Mouse (Mus musculus) hindbrain, embryonic 13.5 days (tissue): Measurements from ENCODE around the gene Sobp. TPM values are rescaled to one million over a fixed set of nuclear protein-coding genes. Genes with fewer than 3 reads are reported as not detected.

Experiments used
- ATAC-seq: fragments of 200-750 bp; cut with Nextera tagmentation; 2 replicates; pipeline ENCODE4 v1.8.0; 2017; ENCODE audit warnings: moderate TSS enrichment; ENCODE audit not compliant: low FRiP score
- H3K27ac ChIP-seq: fragments of 300-500 bp; sonication (generic); 2 replicates; pipeline ENCODE4 v1.5.1; 2015; ENCODE audit warnings: inconsistent platforms, mild to moderate bottlenecking, moderate library complexity
- H3K27me3 ChIP-seq: fragments of 300-500 bp; sonication (generic); 2 replicates; pipeline ENCODE4 v1.6.1; 2015; ENCODE audit warnings: mild to moderate bottlenecking, inconsistent platforms
- H3K36me3 ChIP-seq: fragments of 300-500 bp; sonication (generic); 2 replicates; pipeline ENCODE4 v1.6.1; 2015; ENCODE audit warnings: mild to moderate bottlenecking, inconsistent platforms
- H3K4me1 ChIP-seq: fragments of 300-500 bp; sonication (generic); replicated peaks from 2 replicates; pipeline ENCODE4 v1.6.1; 2015; ENCODE audit warnings: inconsistent platforms
- H3K4me2 ChIP-seq: fragments of 300-500 bp; sonication (generic); 2 replicates; pipeline ENCODE4 v1.6.1; 2015; ENCODE audit warnings: inconsistent platforms, mild to moderate bottlenecking, moderate library complexity
- H3K4me3 ChIP-seq: fragments of 300-500 bp; sonication (generic); 2 replicates; pipeline ENCODE4 v1.5.1; 2015; ENCODE audit warnings: mild to moderate bottlenecking, inconsistent platforms
- H3K9ac ChIP-seq: fragments of 300-500 bp; sonication (generic); 2 replicates; pipeline ENCODE4 v1.6.1; 2015; ENCODE audit warnings: mild to moderate bottlenecking, inconsistent platforms
- H3K9me3 ChIP-seq: fragments of 300-500 bp; sonication (generic); 2 replicates; pipeline ENCODE4 v1.6.1; 2016; ENCODE audit warnings: inconsistent platforms
- WGBS: fragments of 180-500 bp; shearing (Covaris S2); methylation state at CpG from one replicate; pipeline ENCODE4 v1.1.7; 2015; 5-methylcytosine and 5-hydroxymethylcytosine counted together
- polyA plus RNA-seq: library from polyadenylated mRNA; unstranded; fragments of >200 nt; fragmentation: Nextera tagmentation; extraction: Ambion mirVana; gene quantifications from 2 replicates; pipeline ENCODE4 v1.2.1, GENCODE M21; 2015

Sobp gene
- 12.2 and 13.2 TPM in 2 replicates for polyA plus RNA-seq

DNA sequence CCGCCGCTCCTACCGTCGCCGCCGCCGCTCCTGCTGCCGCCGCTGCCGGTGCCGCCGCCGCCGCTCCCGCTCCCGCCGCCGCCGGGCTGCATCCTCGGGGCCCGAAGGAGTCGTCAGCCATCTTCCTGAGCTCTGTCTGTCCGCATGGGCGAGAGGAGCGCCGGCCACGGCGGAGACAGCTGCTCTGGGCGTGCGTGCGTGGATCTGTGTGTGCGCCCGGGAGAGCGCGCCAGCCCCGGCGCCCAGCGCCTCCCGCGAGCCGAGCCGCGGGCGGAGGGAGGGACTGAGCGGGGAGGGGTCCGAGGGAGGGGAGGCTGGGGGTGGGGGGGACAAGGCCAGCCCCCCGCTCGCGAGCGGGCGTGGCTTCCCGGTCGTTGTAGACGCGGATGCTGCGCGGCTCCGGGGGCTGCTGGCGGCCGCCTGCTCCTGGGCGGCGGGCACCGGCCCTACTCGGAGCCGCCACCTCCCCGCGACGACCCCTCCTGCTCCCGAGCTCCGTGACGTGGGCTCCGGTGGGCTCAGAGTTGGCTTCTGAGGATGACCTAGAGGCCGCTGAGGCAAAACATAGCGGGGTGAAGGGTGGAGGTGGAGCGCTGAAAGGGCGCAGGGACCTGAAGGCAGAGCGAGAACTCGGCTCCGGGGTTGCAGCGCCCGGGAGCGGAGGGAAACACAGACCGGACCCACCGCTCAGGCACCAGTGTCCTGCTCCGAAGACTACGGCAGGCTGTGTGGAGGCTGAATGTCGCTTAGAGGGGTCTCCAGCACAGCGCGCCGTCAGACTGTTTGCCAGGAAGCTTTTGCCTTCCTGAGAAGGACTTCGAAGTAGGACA lies at the start of gene Sobp, which contains the start of gene 9030612E09Rik:
Gene Sobp (minus strand): TSS at position 205 of the 830 bp plus-strand sequence.
Gene 9030612E09Rik (plus strand): TSS at position 379 of the 830 bp plus-strand sequence.
- H3K36me3 ChIP-seq = no peaks in the 10 kb centered on the region
- H3K4me1 ChIP-seq = peaks cover 41% of the 10 kb centered on the region
- H3K4me2 ChIP-seq = peak within 1 kb of the TSS; percentile 88
- peak within 1 kb of the TSS; percentile 94 for H3K4me3 ChIP-seq
- peak; percentile 89 for ATAC-seq
- under 1% methylated on average over 72 of the region's 91 CpGs for WGBS
- peak within 1 kb of the TSS; percentile 99 for H3K27ac ChIP-seq
- H3K9me3 ChIP-seq = no peaks in the 10 kb centered on the region
- H3K27me3 ChIP-seq = peaks cover 3% of the 10 kb centered on the region; the same call in 1 of the 2 replicates
- H3K9ac ChIP-seq = peak within 1 kb of the TSS; percentile 99

DNA sequence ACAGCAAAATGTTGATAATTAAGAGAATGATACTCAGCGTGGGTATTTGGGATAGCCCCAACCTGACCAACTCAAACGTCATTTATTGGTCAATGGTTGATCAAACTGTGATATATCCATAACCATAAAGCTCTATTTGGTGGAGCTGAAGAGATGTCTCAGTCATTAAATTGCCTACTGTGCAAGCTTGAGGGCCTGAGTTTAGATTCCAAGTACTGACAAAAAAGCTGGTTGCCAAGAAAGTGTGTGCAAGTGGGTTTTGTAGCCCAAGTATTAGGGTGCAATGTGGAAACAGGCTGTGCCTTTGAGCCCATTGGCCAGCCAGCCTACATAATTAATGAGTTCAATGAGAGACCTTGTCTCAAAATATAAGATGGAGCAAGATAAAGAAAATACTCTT lies 49.1 kb upstream of the Sobp start:
- WGBS = 91% methylated on average over 2 of the region's 2 CpGs
- no peaks in the 10 kb centered on the region for H3K9me3 ChIP-seq
- H3K4me3 ChIP-seq = no peak overlapping the region
- no peak overlapping the region for H3K27ac ChIP-seq
- ATAC-seq = no peak
- H3K27me3 ChIP-seq = no peaks in the 10 kb centered on the region
- H3K4me1 ChIP-seq = peaks cover 13% of the 10 kb centered on the region
- no peak overlapping the region for H3K4me2 ChIP-seq
- no peaks in the 10 kb centered on the region for H3K36me3 ChIP-seq
- H3K9ac ChIP-seq = no peak overlapping the region

DNA sequence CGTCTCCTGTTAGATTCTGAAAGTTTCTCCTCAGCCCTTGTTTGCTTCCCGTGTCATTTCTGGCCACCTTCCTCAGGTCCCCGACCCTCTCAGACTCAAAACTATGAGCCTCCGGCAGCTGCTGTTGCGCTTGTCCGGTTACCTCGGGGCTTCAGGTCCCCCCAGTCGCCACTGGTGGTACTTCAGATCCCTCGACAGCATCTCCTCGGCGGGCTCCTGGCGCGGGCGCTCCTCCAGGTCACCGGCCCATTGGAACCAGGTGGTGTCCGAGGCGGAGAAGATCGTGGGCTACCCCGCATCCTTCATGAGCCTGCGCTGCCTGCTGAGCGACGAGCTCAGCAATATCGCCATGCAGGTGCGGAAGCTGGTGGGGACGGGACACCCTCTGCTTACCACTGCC lies 47.3 kb upstream of the Sobp start:
- ATAC-seq = peak; percentile 58
- H3K9ac ChIP-seq = peak overlapping the region; percentile 96

DNA sequence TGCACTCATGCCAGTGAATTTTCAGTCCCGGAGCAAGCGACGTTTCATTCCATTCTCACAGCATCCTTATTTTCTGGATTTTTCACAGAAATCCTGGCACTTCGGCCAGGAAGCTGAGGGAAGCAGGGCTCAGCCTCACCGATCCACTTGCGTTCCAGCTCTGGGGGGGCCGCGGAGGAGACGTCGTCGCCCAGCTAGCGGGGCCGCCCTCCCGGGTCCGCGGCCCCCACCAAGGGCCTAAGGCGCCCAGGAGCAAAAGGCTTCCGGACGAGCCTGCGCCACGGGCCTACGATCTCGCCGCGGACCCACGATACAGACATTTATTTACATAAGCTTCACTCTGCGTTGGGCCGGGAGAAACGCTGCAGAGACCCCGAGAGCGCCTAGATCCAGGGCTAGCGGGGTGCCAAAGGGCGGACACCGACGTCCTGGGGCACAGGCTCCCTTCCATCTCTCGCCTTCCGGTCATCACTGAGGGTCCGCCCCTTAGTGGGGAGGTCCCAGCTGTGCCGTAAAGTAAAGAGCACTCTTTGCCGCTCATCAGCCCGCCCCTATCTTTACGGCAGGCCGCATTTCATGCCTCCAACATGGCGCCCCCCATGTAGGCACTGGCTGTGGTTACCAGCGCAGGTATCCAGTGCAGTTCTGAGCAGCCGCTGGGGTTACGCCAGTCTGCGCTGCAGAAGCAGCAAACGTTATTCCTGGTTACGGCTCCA lies 46.7 kb upstream of the Sobp start, which contains the start of gene Pdss2:
Gene Pdss2 (plus strand): TSS at position 577 of the 716 bp plus-strand sequence.
- Histone ChIP-seq H3K4me1 (peaks cover 13% of the 10 kb centered on the region), H3K27me3 (no peaks in the 10 kb centered on the region), H3K9me3 (no peaks in the 10 kb centered on the region), H3K9ac (peak within 1 kb of the TSS; percentile 96), H3K27ac (peak within 1 kb of the TSS; percentile 96), H3K36me3 (no peaks in the 10 kb centered on the region), H3K4me2 (peak within 1 kb of the TSS; percentile 94), H3K4me3 (peak within 1 kb of the TSS; percentile 83)
- under 1% methylated on average over 50 of the region's 50 CpGs for WGBS
- ATAC-seq = peak; percentile 98

More for the DNA sequence above, 47.3 kb upstream of the Sobp start:
- Histone ChIP-seq H3K36me3 (no peaks in the 10 kb centered on the region), H3K4me3 (peak overlapping the region; percentile 83), H3K4me1 (peaks cover 13% of the 10 kb centered on the region), H3K9me3 (no peaks in the 10 kb centered on the region), H3K4me2 (peak overlapping the region; percentile 94), H3K27me3 (no peaks in the 10 kb centered on the region), H3K27ac (peak overlapping the region; percentile 96)
- WGBS = under 1% methylated on average over 25 of the region's 25 CpGs

DNA sequence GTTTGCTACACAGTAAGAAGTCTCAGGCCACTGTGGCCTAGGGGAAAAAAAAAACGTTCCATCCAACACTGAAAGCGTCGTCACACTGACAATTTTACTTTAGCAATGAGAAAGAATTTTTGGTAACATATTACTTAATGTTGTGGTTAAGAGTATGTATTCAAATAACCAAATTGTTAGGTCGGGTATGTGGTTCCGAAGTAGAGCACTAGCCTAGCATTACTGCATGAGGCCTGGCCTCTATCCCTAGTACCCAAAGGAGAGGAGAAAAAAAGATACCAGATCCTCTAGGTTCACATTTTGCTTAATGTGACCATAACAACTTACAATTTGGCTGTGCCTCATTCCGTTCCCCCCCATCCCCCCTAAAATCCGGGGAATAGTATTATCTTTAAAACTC lies 46.1 kb upstream of the Sobp start:
- no peaks in the 10 kb centered on the region for H3K36me3 ChIP-seq
- 20% methylated on average over 7 of the region's 7 CpGs for WGBS
- H3K27ac ChIP-seq = peak overlapping the region; percentile 96
- no peak for ATAC-seq
- H3K9me3 ChIP-seq = no peaks in the 10 kb centered on the region
- H3K9ac ChIP-seq = peak overlapping the region; percentile 96
- no peaks in the 10 kb centered on the region for H3K27me3 ChIP-seq
- H3K4me2 ChIP-seq = peak overlapping the region; percentile 94
- peaks cover 13% of the 10 kb centered on the region for H3K4me1 ChIP-seq
- peak overlapping the region; percentile 83 for H3K4me3 ChIP-seq

DNA sequence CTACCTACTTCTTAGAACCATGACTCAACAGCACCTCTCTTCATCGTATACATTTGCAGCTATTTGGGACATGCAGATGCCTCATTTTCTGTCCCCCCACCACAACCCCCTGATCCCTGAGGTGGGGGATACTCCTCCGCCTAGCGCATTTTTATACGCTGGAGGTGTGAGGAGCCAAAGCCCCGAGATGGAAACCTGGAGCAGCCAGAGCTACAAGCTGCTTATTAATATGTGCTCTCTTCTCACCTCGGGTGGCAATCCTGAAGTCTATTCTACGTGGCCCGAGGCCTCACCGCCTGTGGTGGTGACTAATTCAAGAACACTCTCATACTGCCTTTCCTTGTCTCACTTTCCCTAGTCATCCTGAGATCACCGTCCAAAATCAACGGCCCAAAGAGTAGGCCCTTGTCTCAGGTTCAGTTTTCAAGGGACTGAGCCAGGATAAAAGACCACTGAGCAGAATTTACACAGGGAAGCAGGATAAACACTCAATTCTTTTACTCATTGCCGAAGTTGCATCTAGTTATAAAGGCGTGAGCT lies 43.1 kb upstream of the Sobp start:
- no peak for ATAC-seq
- Histone ChIP-seq H3K36me3 (no peaks in the 10 kb centered on the region), H3K4me2 (no peak overlapping the region), H3K4me3 (no peak overlapping the region), H3K4me1 (peaks cover 13% of the 10 kb centered on the region), H3K27ac (no peak overlapping the region), H3K9me3 (no peaks in the 10 kb centered on the region), H3K27me3 (no peaks in the 10 kb centered on the region), H3K9ac (no peak overlapping the region)
- 91% methylated on average over 13 of the region's 13 CpGs for WGBS

DNA sequence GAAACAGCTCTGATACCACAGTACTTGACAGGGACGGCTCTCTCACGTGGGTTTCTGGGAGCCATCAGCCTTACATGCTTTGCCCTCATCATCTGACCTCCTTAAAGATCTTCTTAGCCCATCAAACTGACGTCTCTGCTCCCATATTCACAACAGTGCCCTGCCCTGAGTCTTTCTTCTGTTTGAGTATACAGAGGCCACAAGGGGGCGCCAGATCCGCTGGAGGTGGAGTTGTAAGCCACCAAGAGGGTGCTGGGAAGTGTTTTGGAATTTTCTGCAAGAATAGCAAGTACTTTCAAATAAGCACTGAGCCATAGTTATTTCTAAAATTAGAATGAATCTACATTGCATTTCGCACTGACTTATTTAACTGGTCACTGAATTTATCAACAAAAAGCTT lies 37.5 kb upstream of the Sobp start:
- ATAC-seq = no peak
- no peaks in the 10 kb centered on the region for H3K9me3 ChIP-seq
- H3K4me3 ChIP-seq = no peak overlapping the region
- no peak overlapping the region for H3K27ac ChIP-seq
- no peaks in the 10 kb centered on the region for H3K36me3 ChIP-seq
- H3K4me1 ChIP-seq = no peaks in the 10 kb centered on the region
- no peak overlapping the region for H3K9ac ChIP-seq
- H3K4me2 ChIP-seq = no peak overlapping the region
- no peaks in the 10 kb centered on the region for H3K27me3 ChIP-seq
- 32% methylated on average over 6 of the region's 6 CpGs for WGBS

DNA sequence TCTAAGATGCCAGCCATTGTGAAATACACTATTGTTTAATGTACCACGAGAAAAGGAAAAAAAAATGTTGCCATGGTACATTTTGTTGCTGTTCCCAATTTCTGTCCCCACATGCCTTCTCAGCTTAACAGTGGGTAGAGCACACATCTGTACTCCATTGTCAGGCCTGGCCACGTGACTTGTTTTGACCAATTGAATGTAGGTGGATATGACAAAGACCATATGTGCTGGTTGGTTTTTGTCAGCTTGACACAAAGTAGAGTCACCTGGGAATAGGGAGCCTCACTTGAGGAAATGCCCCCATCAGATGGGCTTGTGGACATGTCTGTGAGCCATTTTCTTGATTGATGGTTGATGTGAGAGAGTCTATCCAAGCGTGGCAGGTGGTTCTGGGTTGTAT lies 29.5 kb upstream of the Sobp start:
- no peak overlapping the region for H3K27ac ChIP-seq
- no peaks in the 10 kb centered on the region for H3K36me3 ChIP-seq
- H3K9me3 ChIP-seq = no peaks in the 10 kb centered on the region
- no peak overlapping the region for H3K4me2 ChIP-seq
- no peaks in the 10 kb centered on the region for H3K4me1 ChIP-seq
- 80% methylated on average over 3 of the region's 3 CpGs for WGBS
- ATAC-seq = no peak
- H3K27me3 ChIP-seq = no peaks in the 10 kb centered on the region
- H3K9ac ChIP-seq = no peak overlapping the region
- no peak overlapping the region for H3K4me3 ChIP-seq

DNA sequence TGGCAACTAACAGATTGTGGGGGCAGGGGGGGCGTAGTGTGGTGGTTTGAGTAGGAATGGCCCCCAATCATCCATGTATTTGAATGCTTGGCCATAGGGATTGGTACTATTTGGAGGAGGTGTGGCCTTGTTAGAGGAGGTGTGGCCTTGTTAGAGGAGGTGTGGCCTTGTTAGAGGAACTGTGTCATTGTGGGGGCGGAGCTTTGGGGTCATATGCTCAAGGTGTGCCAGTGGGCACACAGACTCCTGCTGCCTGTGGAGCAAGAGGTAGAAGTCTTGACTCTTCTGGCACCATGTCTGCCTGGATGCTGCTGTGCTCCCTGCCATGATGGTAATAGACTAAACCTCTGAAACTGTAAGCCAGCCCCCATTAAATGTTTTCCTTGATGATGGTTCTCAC lies 25.9 kb upstream of the Sobp start:
- 90% methylated on average over 2 of the region's 2 CpGs for WGBS
- Histone ChIP-seq H3K4me2 (no peak overlapping the region), H3K4me3 (no peak overlapping the region), H3K27me3 (no peaks in the 10 kb centered on the region), H3K9me3 (no peaks in the 10 kb centered on the region), H3K4me1 (no peaks in the 10 kb centered on the region), H3K27ac (no peak overlapping the region), H3K9ac (no peak overlapping the region), H3K36me3 (no peaks in the 10 kb centered on the region)
- ATAC-seq = no peak

DNA sequence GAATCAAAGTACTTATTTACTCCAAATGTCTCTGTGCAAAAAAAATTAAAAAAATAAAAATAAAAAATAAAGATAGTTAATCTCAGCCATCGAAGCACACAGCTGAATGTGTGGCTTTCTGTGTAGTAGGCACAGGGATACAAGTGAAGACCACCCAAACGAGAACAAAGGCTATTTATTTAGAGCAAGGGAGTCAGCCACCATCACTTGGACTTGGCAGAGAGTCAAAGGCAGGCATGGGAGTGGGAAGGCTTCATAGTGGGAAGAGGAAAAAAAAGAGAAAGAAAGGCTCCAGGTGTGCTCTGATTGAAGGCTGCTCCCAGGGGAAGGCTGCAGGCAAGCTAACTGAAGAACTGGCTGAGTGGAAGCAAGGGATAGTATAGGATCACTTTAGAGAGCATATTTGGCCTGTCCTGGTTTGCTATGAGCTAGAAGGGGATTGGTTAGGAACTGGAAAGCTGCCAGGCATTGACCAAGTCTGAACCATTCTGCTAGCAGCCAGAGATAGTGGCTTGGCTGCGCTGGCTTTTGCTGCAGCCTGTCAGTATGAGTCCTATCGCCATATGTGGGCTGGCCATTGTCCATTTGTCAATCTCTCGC lies 6.1 kb upstream of the Sobp start:
- Histone ChIP-seq H3K9ac (no peak overlapping the region), H3K27ac (peak overlapping the region; percentile 72), H3K4me2 (no peak overlapping the region), H3K4me1 (peaks cover 20% of the 10 kb centered on the region), H3K36me3 (no peaks in the 10 kb centered on the region), H3K9me3 (no peaks in the 10 kb centered on the region), H3K4me3 (no peak overlapping the region), H3K27me3 (peaks cover 3% of the 10 kb centered on the region; the same call in 1 of the 2 replicates)
- ATAC-seq = peak; percentile 74
- WGBS = 25% methylated on average over 5 of the region's 5 CpGs

DNA sequence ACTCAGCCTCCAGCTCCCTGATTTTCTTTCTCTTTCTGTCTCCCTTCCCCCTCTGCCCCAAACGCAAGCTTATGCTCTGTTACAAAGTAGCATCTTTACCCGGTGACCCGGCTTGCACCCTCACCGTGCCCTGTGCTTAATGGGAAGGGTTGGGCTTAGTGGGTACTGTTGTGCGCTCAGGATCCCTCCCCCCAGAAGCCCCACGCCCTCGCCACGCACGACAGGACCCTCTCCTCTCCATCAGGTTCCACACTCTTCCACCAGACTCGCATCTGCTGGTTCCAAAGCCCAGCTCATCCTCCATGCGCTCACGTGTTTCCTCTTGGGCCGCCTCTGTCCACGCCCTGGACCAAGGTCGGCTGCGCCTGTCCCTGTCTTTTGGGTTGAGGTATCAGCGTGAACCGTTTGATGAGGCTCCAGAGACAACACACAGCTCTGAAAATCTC lies 849 bp upstream of the Sobp start:
- peak overlapping the region; percentile 99 for H3K9ac ChIP-seq
- peak overlapping the region; percentile 88 for H3K4me2 ChIP-seq
- no peaks in the 10 kb centered on the region for H3K9me3 ChIP-seq
- H3K27me3 ChIP-seq = peaks cover 3% of the 10 kb centered on the region; the same call in 1 of the 2 replicates
- peak overlapping the region; percentile 99 for H3K27ac ChIP-seq
- H3K4me1 ChIP-seq = peaks cover 40% of the 10 kb centered on the region
- no peaks in the 10 kb centered on the region for H3K36me3 ChIP-seq
- ATAC-seq = peak; percentile 41
- peak overlapping the region; percentile 94 for H3K4me3 ChIP-seq
- under 1% methylated on average over 18 of the region's 18 CpGs for WGBS
